Comparison of ENCODE assay signal across 14 mouse cellular contexts in the genomic region with DNA sequence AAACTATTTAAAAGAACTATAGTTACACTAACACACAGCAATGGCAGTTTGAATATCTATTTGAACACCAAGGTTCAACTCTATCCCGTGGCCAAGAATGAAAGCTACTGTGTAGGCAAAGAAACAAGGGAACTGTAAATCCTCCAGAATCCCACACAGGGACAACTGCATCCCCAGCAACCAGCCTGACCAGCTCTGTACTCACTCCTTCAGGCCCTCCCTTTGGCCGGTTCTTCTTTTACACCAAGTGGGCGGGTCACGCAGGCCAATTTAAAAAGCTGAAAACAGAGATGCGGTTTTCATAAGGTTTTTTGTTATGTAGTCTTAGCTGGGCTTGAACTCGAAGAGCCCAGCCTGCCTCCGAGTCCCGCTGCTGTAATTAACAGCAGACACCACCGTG. TPM values are rescaled to one million over a fixed set of nuclear protein-coding genes. Genes with fewer than 3 reads are reported as not detected.
DNase-seq lines count a peak whose midpoint lies in the region; ATAC-seq and TF ChIP-seq lines count a peak whose summit lies in the region.
"Had no signal": no experiment of that assay in that cellular context is flagged by ENCODE, and none has a peak within 500 bp of the region (broad histone marks: within the 10 kb centered on the region; RNA-seq: fewer than 3 reads in every experiment).

No protein-coding gene starts in this region.

- ATAC-seq in kidney, postnatal 0 days (replicated peaks; ENCODE audit: low FRiP score, low read depth): no peak
- no peak for ATAC-seq in intestine, postnatal 0 days
- no peak for ATAC-seq in stomach, embryonic 16.5 days (ENCODE audit: insufficient read depth, low FRiP score)
- ATAC-seq: CD4-positive, CD25-positive, alpha-beta regulatory T cell, adult 4 months; forebrain, embryonic 15.5 days; midbrain, embryonic 13.5 days had no signal

- peak overlapping the region; percentile 21; the same call in 1 of the 2 replicates for H3K4me2 ChIP-seq in kidney, postnatal 0 days (ENCODE audit: low read length)
- H3K4me2 ChIP-seq in intestine, postnatal 0 days (replicated peaks; ENCODE audit: low read depth): peak overlapping the region; percentile 53
- H3K4me2 ChIP-seq in stomach, embryonic 16.5 days (ENCODE audit: low read depth, low read length): 0 out of 2 replicates have a peak overlapping the region, but pooled peaks have one; percentile 7
- H3K4me2 ChIP-seq: forebrain, embryonic 15.5 days; hindbrain, embryonic 13.5 days; midbrain, embryonic 13.5 days had no signal

- H3K27me3 ChIP-seq in kidney, postnatal 0 days (ENCODE audit: insufficient read depth, low read length): no peaks in the 10 kb centered on the region
- no peaks in the 10 kb centered on the region for H3K27me3 ChIP-seq in intestine, postnatal 0 days (replicated peaks; ENCODE audit: control insufficient read depth, insufficient read depth, low read length)
- H3K27me3 ChIP-seq in stomach, embryonic 16.5 days (ENCODE audit: control insufficient read depth, insufficient read depth, low read length): no peaks in the 10 kb centered on the region
- H3K27me3 ChIP-seq: forebrain, embryonic 15.5 days; hindbrain, embryonic 13.5 days; midbrain, embryonic 13.5 days had no signal

- no peak overlapping the region for H3K4me3 ChIP-seq in kidney, postnatal 0 days (replicated peaks; ENCODE audit: low read depth, low read length)
- no peak overlapping the region for H3K4me3 ChIP-seq in embryonic fibroblast, embryonic 13.5 days (ENCODE audit: insufficient read depth, low read length)
- H3K4me3 ChIP-seq in intestine, postnatal 0 days (ENCODE audit: low read depth, low read length): 0 out of 2 replicates have a peak overlapping the region, but pooled peaks have one; percentile 1
- H3K4me3 ChIP-seq in stomach, embryonic 16.5 days (replicated peaks; ENCODE audit: low read length): no peak overlapping the region
- H3K4me3 ChIP-seq: forebrain, embryonic 15.5 days; hindbrain, embryonic 13.5 days; midbrain, embryonic 13.5 days had no signal

- H3K36me3 ChIP-seq in kidney, postnatal 0 days (ENCODE audit: insufficient read depth, low read length): no peaks in the 10 kb centered on the region; the same call in 1 of the 2 replicates
- peaks cover 9% of the 10 kb centered on the region; the same call in 1 of the 2 replicates for H3K36me3 ChIP-seq in intestine, postnatal 0 days (ENCODE audit: control insufficient read depth, insufficient read depth)
- H3K36me3 ChIP-seq in stomach, embryonic 16.5 days (ENCODE audit: control insufficient read depth, insufficient read depth, low read length): no peaks in the 10 kb centered on the region
- H3K36me3 ChIP-seq: forebrain, embryonic 15.5 days; hindbrain, embryonic 13.5 days; midbrain, embryonic 13.5 days had no signal

- WGBS in kidney, postnatal 0 days: 79% methylated on average over 9 of the region's 9 CpGs
- WGBS in intestine, postnatal 0 days: 48% methylated on average over 9 of the region's 9 CpGs
- 63% methylated on average over 9 of the region's 9 CpGs for WGBS in stomach, embryonic 16.5 days

- no peak overlapping the region for H3K9ac ChIP-seq in kidney, postnatal 0 days (ENCODE audit: low read depth, low read length)
- no peak overlapping the region for H3K9ac ChIP-seq in intestine, postnatal 0 days (ENCODE audit: low read depth, low read length)
- peak overlapping the region; percentile 1; the same call in 1 of the 2 replicates for H3K9ac ChIP-seq in stomach, embryonic 16.5 days (ENCODE audit: low read length)
- H3K9ac ChIP-seq: forebrain, embryonic 15.5 days; hindbrain, embryonic 13.5 days; liver, embryonic 14.5 days; midbrain, embryonic 13.5 days had no signal

- no peaks in the 10 kb centered on the region for H3K9me3 ChIP-seq in kidney, postnatal 0 days (replicated peaks; ENCODE audit: low read length)
- H3K9me3 ChIP-seq in intestine, postnatal 0 days (ENCODE audit: control insufficient read depth): no peaks in the 10 kb centered on the region
- H3K9me3 ChIP-seq in stomach, embryonic 16.5 days (replicated peaks; ENCODE audit: control insufficient read depth, low read length): no peaks in the 10 kb centered on the region
- H3K9me3 ChIP-seq: forebrain, embryonic 15.5 days; hindbrain, embryonic 13.5 days; midbrain, embryonic 13.5 days had no signal

- DNase-seq in kidney, postnatal 0 days (ENCODE audit: low spot score): no peak
- DNase-seq in kidney, adult 18-20 months: no peak
- DNase-seq in cerebellum, postnatal 36 days: no peak
- no peak for DNase-seq in testis, postnatal 14 days (ENCODE audit: low spot score)
- DNase-seq: cerebellum, adult 11-12 months; right cerebral cortex, adult 18-20 months had no signal

- no peak for TF ChIP-seq POLR2A in embryonic fibroblast, embryonic 13.5 days (IDR thresholded peaks at IDR 0.05; ENCODE audit: low read depth, low read length)

- no peaks in the 10 kb centered on the region for H3K4me1 ChIP-seq in kidney, postnatal 0 days (replicated peaks; ENCODE audit: insufficient read depth, low read length)
- peaks cover 4% of the 10 kb centered on the region; the same call in 1 of the 2 replicates for H3K4me1 ChIP-seq in embryonic fibroblast, embryonic 13.5 days (ENCODE audit: control insufficient read depth, insufficient read depth, low read length)
- H3K4me1 ChIP-seq in intestine, postnatal 0 days (replicated peaks; ENCODE audit: control insufficient read depth, insufficient read depth, low read length): no peaks in the 10 kb centered on the region
- peaks cover 11% of the 10 kb centered on the region; the same call in 1 of the 2 replicates for H3K4me1 ChIP-seq in stomach, embryonic 16.5 days (ENCODE audit: control insufficient read depth, insufficient read depth, low read length)
- H3K4me1 ChIP-seq: forebrain, embryonic 15.5 days; hindbrain, embryonic 13.5 days; midbrain, embryonic 13.5 days had no signal

- peak overlapping the region; percentile 82 for H3K27ac ChIP-seq in kidney, postnatal 0 days
- peak overlapping the region; percentile 44 for H3K27ac ChIP-seq in embryonic fibroblast, embryonic 13.5 days (ENCODE audit: insufficient read depth, low read length)
- H3K27ac ChIP-seq in intestine, postnatal 0 days (ENCODE audit: low read depth, low read length): peak overlapping the region; percentile 87
- peak overlapping the region; percentile 65 for H3K27ac ChIP-seq in stomach, embryonic 16.5 days (ENCODE audit: low read length)
- H3K27ac ChIP-seq: forebrain, embryonic 15.5 days; hindbrain, embryonic 13.5 days; liver, embryonic 14.5 days; midbrain, embryonic 13.5 days had no signal

- no peak for TF ChIP-seq CTCF in kidney, postnatal 0 days (IDR thresholded peaks at IDR 0.05; ENCODE audit: low read depth)
- TF ChIP-seq CTCF in embryonic fibroblast, embryonic 13.5 days (IDR thresholded peaks at IDR 0.05; ENCODE audit: borderline replicate concordance, insufficient read depth, low read length): no peak
- TF ChIP-seq CTCF in intestine, postnatal 0 days (IDR thresholded peaks at IDR 0.05; ENCODE audit: low read depth): no peak

RNA-seq across cellular contexts. Expression of a gene that starts 9.7 kb away (rescaled TPM):
- 85.5 and 99.1 TPM in 2 replicates for polyA plus RNA-seq in kidney, postnatal 0 days (2015; fragmentation: Nextera tagmentation; extraction: Ambion mirVana)
- polyA plus RNA-seq in embryonic fibroblast, embryonic 13.5 days (2011; ENCODE audit: insufficient read length, low read depth, missing spikeins): 13.7 and 14.6 TPM in 2 replicates
- 54.4 and 56.5 TPM in 2 replicates for polyA plus RNA-seq in intestine, postnatal 0 days (2015; fragmentation: Nextera tagmentation; extraction: Ambion mirVana)
- 26.0 and 27.0 TPM in 2 replicates for polyA plus RNA-seq in stomach, embryonic 16.5 days (2015; fragmentation: Nextera tagmentation; extraction: Ambion mirVana)

RNA-seq across cellular contexts. Expression of a gene that starts 9.7 kb away (rescaled TPM):
- 1.3 and 1.4 TPM in 2 replicates for polyA plus RNA-seq in kidney, postnatal 0 days (2015; fragmentation: Nextera tagmentation; extraction: Ambion mirVana)
- polyA plus RNA-seq in embryonic fibroblast, embryonic 13.5 days (2011; ENCODE audit: insufficient read length, low read depth, missing spikeins): 0.22 and 0.95 TPM in 2 replicates
- polyA plus RNA-seq in intestine, postnatal 0 days (2015; fragmentation: Nextera tagmentation; extraction: Ambion mirVana): 0.42 and 0.53 TPM in 2 replicates
- 0.70 and 0.89 TPM in 2 replicates for polyA plus RNA-seq in stomach, embryonic 16.5 days (2015; fragmentation: Nextera tagmentation; extraction: Ambion mirVana)

RNA-seq across cellular contexts. Expression of a gene that starts 17.9 kb away (rescaled TPM):
- 28.4 and 28.8 TPM in 2 replicates for polyA plus RNA-seq in kidney, postnatal 0 days (2015; fragmentation: Nextera tagmentation; extraction: Ambion mirVana)
- 14.8 and 15.8 TPM in 2 replicates for polyA plus RNA-seq in embryonic fibroblast, embryonic 13.5 days (2011; ENCODE audit: insufficient read length, low read depth, missing spikeins)
- polyA plus RNA-seq in intestine, postnatal 0 days (2015; fragmentation: Nextera tagmentation; extraction: Ambion mirVana): 17.4 and 18.7 TPM in 2 replicates
- 25.8 and 25.9 TPM in 2 replicates for polyA plus RNA-seq in stomach, embryonic 16.5 days (2015; fragmentation: Nextera tagmentation; extraction: Ambion mirVana)

RNA-seq across cellular contexts. Expression of a gene that starts 37.5 kb away (rescaled TPM):
- polyA plus RNA-seq in kidney, postnatal 0 days (2015; fragmentation: Nextera tagmentation; extraction: Ambion mirVana): 2.0 and 2.1 TPM in 2 replicates
- polyA plus RNA-seq in embryonic fibroblast, embryonic 13.5 days (2011; ENCODE audit: insufficient read length, low read depth, missing spikeins): 0.61 and 0.94 TPM in 2 replicates
- polyA plus RNA-seq in intestine, postnatal 0 days (2015; fragmentation: Nextera tagmentation; extraction: Ambion mirVana): 0.91 and 1.4 TPM in 2 replicates
- 2.6 and 3.6 TPM in 2 replicates for polyA plus RNA-seq in stomach, embryonic 16.5 days (2015; fragmentation: Nextera tagmentation; extraction: Ambion mirVana)

RNA-seq across cellular contexts. Expression of a gene that starts 37.7 kb away (rescaled TPM):
- polyA plus RNA-seq in kidney, postnatal 0 days (2015; fragmentation: Nextera tagmentation; extraction: Ambion mirVana): 36.0 and 40.9 TPM in 2 replicates
- polyA plus RNA-seq in embryonic fibroblast, embryonic 13.5 days (2011; ENCODE audit: insufficient read length, low read depth, missing spikeins): 18.7 and 21.9 TPM in 2 replicates
- 21.5 and 23.2 TPM in 2 replicates for polyA plus RNA-seq in intestine, postnatal 0 days (2015; fragmentation: Nextera tagmentation; extraction: Ambion mirVana)
- polyA plus RNA-seq in stomach, embryonic 16.5 days (2015; fragmentation: Nextera tagmentation; extraction: Ambion mirVana): 43.6 and 47.8 TPM in 2 replicates
